Mouse (Mus musculus) liver, embryonic 14.5 days (tissue): ENCODE results near the gene Pfdn4. TPM values are rescaled to one million over a fixed set of nuclear protein-coding genes. Genes with fewer than 3 reads are reported as not detected.
"Not testable (repeated sequence)": the region's sequence is repeated elsewhere in the genome, so short reads cannot be mapped to it uniquely, and the experiment has no call there.

Experiments used
- ATAC-seq: fragments of 200-750 bp; cut with Nextera tagmentation; 2 replicates; pipeline ENCODE4 v1.8.0; 2017; ENCODE audit warnings: moderate number of reproducible peaks, mild to moderate bottlenecking, moderate library complexity; ENCODE audit not compliant: insufficient read depth
- DNase-seq, 3 experiments: peaks; one replicate each; pipeline ENCODE4 v3.0.0-alpha.2; 2012 to 2013; ENCODE audit warnings: low read depth in 3 of 3, low spot score in 3 of 3
- H3K27ac ChIP-seq: fragments of 300-500 bp; sonication (generic); 2 replicates; pipeline ENCODE4 v1.5.1; 2014; ENCODE audit warnings: moderate library complexity, mild to moderate bottlenecking, control low read depth, inconsistent platforms
- H3K27me3 ChIP-seq: fragments of 300-500 bp; sonication (generic); 2 replicates; pipeline ENCODE4 v1.6.1; 2014; ENCODE audit warnings: mild to moderate bottlenecking, low read length, moderate library complexity; ENCODE audit not compliant: control insufficient read depth, insufficient read depth
- H3K36me3 ChIP-seq: fragments of 300-500 bp; sonication (generic); replicated peaks from 2 replicates; pipeline ENCODE4 v1.6.1; 2014; ENCODE audit warnings: low read depth; ENCODE audit not compliant: control insufficient read depth, insufficient read depth
- H3K4me1 ChIP-seq, 2 experiments: fragments of 200-500 bp in 1 of 2; fragments of 300-500 bp in 1 of 2; sonication (generic) in 1 of 2; replicated peaks; 2 replicates each; pipeline ENCODE4 v1.6.1; 2012 to 2014; ENCODE audit warnings: antibody characterized with exemption in 1 of 2, inconsistent platforms in 1 of 2, low read length in 1 of 2; ENCODE audit not compliant: control insufficient read depth in 2 of 2, insufficient read depth in 2 of 2
- H3K4me2 ChIP-seq: fragments of 300-500 bp; sonication (generic); 2 replicates; pipeline ENCODE4 v1.6.1; 2014; ENCODE audit warnings: low read depth, mild to moderate bottlenecking, control low read depth, moderate library complexity
- H3K4me3 ChIP-seq, 2 experiments: fragments of 200-500 bp in 1 of 2; fragments of 300-500 bp in 1 of 2; sonication (generic) in 1 of 2; 2 replicates each; pipeline ENCODE4 v1.5.1; 2012 to 2014; ENCODE audit warnings: low read depth in 2 of 2, low read length in 2 of 2, mild to moderate bottlenecking in 2 of 2, control low read depth in 1 of 2, inconsistent platforms in 1 of 2, moderate library complexity in 1 of 2; ENCODE audit not compliant: insufficient read depth in 1 of 2
- H3K9ac ChIP-seq: fragments of 300-500 bp; sonication (generic); replicated peaks from 2 replicates; pipeline ENCODE4 v1.6.1; 2014; ENCODE audit warnings: mild to moderate bottlenecking, control low read depth, moderate library complexity
- H3K9me3 ChIP-seq: fragments of 300-500 bp; sonication (generic); 2 replicates; pipeline ENCODE4 v1.6.1; 2016; ENCODE audit warnings: low read length, mixed read lengths; ENCODE audit not compliant: control insufficient read depth
- CTCF ChIP-seq: IDR thresholded peaks from 2 replicates; pipeline ENCODE4 v1.5.1; 2016; ENCODE audit warnings: antibody characterized with exemption, low read depth, control low read depth
- EP300 ChIP-seq: IDR thresholded peaks from 2 replicates; pipeline ENCODE4 v1.6.1; 2016; ENCODE audit warnings: antibody characterized with exemption, low read depth
- WGBS: fragments of 180-500 bp; shearing (Covaris S2); extraction: QIAGEN DNeasy Blood & Tissue Kit; methylation state at CpG from one replicate; pipeline ENCODE4 v1.1.7; 2014; ENCODE audit not compliant: insufficient replicate concordance; 5-methylcytosine and 5-hydroxymethylcytosine counted together
- polyA plus RNA-seq, 2 experiments: library from polyadenylated mRNA; depleted of rRNA in 1 of 2; stranded (reverse) in 1 of 2; unstranded in 1 of 2; fragments of >200 nt; fragmentation: Nextera tagmentation in 1 of 2; extraction: Ambion mirVana in 1 of 2; gene quantifications; 2 replicates each; pipeline versions ENCODE4 v1.2.1 to v1.2.3; 2012 to 2014

Pfdn4 gene
- polyA plus RNA-seq (2012; rRNA removed) (24.7 and 26.1 TPM in 2 replicates), polyA plus RNA-seq (2014; fragmentation: Nextera tagmentation; extraction: Ambion mirVana) (44.1 and 45.1 TPM in 2 replicates)

DNA sequence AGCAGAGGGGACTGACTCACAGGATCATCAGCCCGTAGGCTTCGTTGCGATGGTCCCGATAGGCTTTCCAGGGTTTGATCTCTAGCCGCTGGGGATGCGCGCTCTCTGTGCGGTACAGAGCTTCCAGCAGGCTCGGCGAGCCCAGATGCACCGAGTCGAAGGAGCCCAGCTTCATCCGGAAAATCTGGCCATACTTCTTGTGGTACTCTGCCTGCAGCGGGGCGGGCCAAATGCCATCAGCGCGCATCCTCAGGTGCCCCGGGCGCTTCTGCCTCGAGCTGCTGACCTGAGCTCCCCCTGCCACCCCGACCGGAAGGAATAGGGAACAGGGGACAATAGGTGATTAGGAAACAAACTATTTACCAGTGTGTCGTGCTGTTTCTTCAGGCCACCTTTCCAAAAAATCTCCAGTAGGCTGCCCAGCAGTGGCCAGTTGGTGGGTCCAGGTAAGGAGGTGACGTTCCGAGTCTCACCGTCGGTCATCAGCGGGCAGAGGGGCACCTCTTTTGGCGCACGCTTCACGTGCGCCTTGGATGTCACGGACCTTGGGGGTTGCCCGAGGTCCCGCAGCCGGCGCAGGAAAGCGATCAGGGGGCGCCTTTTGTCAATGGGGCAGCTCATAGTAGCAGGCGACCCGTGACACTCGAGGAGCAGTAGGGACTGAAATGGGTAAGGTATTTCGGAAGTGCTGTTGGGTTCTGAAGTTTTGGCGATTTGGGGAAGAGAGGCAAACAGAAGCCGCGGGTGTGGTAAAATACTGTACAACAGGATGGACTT, at the start of gene Pfdn4:
TSS of gene Pfdn4 (plus strand) at position 275 of the 777 bp plus-strand sequence.
- H3K9ac ChIP-seq = no peak within 1 kb of the TSS
- no peaks in the 10 kb centered on the region for H3K9me3 ChIP-seq
- no peak for DNase-seq
- no peak within 1 kb of the TSS for H3K27ac ChIP-seq
- H3K4me1 ChIP-seq = no peaks in the 10 kb centered on the region
- peak within 1 kb of the TSS; percentile 32; the same call in 1 of the 2 replicates for H3K4me2 ChIP-seq
- ATAC-seq = no peak
- no peak within 1 kb of the TSS for H3K4me3 ChIP-seq
- 2% methylated on average over 46 of the region's 46 CpGs for WGBS
- no peaks in the 10 kb centered on the region for H3K36me3 ChIP-seq
- peaks cover 41% of the 10 kb centered on the region for H3K27me3 ChIP-seq
- TF ChIP-seq EP300 = no peak

DNA sequence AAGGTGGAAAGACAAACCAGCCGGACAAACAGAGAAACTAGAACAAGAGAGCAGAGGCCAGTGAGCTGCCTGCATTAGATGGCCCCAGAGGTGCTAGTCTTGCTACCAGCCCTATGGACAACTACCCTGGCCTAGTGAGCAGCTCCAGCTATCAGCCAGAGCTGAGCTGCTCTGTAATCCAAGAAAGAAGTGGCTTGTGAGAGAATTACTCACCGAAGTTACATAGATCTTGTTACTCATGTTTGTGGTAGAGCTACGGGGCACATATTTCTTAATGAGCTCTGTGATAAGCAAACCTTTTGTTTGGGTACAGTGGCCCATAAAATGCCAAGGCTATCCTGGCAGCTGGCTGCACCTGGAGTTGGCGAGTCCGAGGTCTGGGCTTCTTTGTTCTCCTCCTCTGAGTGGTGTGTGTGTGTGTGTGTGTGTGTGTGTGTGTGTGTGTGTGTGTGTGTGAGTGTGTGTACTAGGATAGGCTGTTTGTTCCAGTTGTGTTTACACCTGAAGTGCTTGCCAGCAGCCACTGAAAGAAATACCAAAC, 49.3 kb upstream of the Pfdn4 start:
- Histone ChIP-seq H3K9ac (no peak overlapping the region), H3K36me3 (no peaks in the 10 kb centered on the region), H3K4me2 (no peak overlapping the region), H3K4me1 (no peaks in the 10 kb centered on the region), H3K27me3 (no peaks in the 10 kb centered on the region), H3K27ac (no peak overlapping the region), H3K9me3 (no peaks in the 10 kb centered on the region), H3K4me3 (no peak overlapping the region)
- 53% methylated on average over 5 of the region's 5 CpGs for WGBS
- no peak for ATAC-seq
- no peak for TF ChIP-seq EP300
- no peak for TF ChIP-seq CTCF
- DNase-seq = no peak

DNA sequence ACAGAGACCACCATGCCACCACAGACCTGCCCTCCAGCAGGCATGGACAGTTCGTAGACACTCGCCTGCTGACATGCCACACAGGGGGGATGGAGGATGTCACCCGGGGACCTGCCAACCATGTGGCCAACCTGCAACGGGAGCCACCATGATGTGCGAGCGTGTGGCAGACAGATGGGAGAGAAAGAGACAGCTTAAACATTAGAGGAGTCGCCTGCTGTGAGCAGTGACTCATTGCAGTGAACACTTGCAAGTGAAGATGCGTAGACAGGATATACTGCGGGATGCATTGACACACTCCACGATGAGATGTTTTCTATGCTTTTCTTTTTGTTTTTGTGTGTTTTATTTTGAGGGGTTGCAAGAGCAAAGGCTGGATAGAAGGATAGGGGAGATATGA, 48.6 kb upstream of the Pfdn4 start:
- TF ChIP-seq EP300 = no peak
- TF ChIP-seq CTCF = no peak
- DNase-seq = no peak
- 58% methylated on average over 10 of the region's 10 CpGs for WGBS
- H3K4me3 ChIP-seq = no peak overlapping the region
- no peak overlapping the region for H3K27ac ChIP-seq
- no peak overlapping the region for H3K9ac ChIP-seq
- no peaks in the 10 kb centered on the region for H3K27me3 ChIP-seq
- ATAC-seq = no peak
- H3K4me2 ChIP-seq = no peak overlapping the region
- H3K36me3 ChIP-seq = no peaks in the 10 kb centered on the region
- no peaks in the 10 kb centered on the region for H3K4me1 ChIP-seq
- no peaks in the 10 kb centered on the region for H3K9me3 ChIP-seq

DNA sequence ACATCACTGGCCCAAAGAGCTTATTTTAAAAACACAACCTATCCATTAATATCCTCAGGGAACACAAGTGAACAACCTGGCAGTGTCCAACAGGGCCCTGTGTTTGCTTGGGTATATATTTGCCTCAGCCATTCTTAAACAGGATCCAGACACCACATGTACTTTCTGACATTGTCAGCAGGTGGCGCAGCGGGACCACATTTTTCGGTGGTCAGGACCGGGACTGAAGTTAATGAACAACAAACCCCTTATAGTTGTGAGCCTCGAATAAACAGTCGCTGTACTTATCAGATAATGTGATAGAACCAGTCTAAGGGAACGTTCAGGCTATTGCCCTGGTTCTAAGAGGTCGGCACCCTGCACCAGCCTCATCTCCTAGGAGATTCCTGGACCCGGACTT, 45.3 kb upstream of the Pfdn4 start:
- Histone ChIP-seq H3K9ac (no peak overlapping the region), H3K4me1 (no peaks in the 10 kb centered on the region), H3K27me3 (no peaks in the 10 kb centered on the region; the same call in 1 of the 2 replicates), H3K4me3 (no peak overlapping the region), H3K4me2 (no peak overlapping the region), H3K36me3 (no peaks in the 10 kb centered on the region), H3K9me3 (no peaks in the 10 kb centered on the region), H3K27ac (no peak overlapping the region)
- DNase-seq (peak; percentile 24 to 38 (median 28)), ATAC-seq (0 out of 2 replicates have a peak, but pooled peaks have one; percentile 39)
- WGBS = 9% methylated on average over 9 of the region's 9 CpGs
- peak; percentile 73 for TF ChIP-seq CTCF
- no peak for TF ChIP-seq EP300

DNA sequence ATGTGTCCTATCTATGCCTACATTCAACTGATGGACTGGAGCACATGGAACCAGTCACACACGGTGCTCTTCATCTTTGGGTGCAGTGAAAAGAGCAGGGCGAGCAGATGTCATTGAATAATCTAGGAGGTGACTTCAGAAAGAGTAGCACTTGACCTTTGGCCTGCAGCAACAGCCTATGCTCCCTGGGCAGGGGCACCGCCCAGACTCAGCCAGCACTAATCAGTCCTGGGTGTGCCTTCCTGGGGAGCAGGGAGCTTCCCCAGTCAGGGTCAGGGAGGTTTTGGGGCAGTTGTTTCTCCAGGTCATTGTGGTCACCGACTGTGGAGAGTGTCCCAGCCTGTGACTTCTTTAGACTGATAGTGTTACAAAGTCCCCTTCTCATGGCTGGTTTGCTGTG, 42.4 kb upstream of the Pfdn4 start:
- H3K9me3 ChIP-seq, H3K4me1 ChIP-seq, H3K36me3 ChIP-seq, H3K4me2 ChIP-seq, ATAC-seq, H3K27ac ChIP-seq, H3K4me3 ChIP-seq, H3K9ac ChIP-seq, DNase-seq, H3K27me3 ChIP-seq: not testable (repeated sequence)
- WGBS = 33% methylated on average over 3 of the region's 4 CpGs
